Mouse (Mus musculus): ENCODE results near the gene Gnpnat1. TPM values are rescaled to one million over a fixed set of nuclear protein-coding genes. Genes with fewer than 3 reads are reported as not detected.
A peak's percentile ranks its signal among the peaks of the same experiment; 100 is the strongest.

The Gnpnat1 gene
- total RNA-seq, 1 experiment, result 26.8 TPM

DNA sequence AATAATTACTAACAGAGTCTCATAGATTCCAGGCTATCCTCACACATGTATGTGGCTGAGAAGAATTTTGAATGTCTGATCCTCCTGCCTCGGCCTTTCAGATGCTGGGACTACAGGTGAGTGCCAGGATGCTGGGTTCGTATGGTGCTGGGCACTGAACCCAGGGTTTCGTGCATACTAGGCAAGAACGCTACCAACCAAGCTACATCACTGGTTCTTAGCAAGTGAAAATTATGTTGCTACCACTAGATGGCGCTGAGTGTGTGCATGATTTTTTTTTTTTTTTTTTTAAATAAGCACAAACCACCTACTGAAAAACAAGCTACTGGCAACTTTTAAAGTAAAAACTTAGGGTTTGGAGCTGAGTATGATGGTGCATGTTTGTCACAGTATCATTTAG lies 18.5 kb upstream of the Gnpnat1 start:
- DNase-seq (ENCODE audit: low read depth, low spot score), result peak; percentile 52
- H3K4me3 ChIP-seq (ENCODE audit: insufficient read depth in 1 of 2, low read depth in 1 of 2, low read length in 2 of 2, poor library complexity in 1 of 2, severe bottlenecking in 1 of 2), result no peak overlapping the region
- no peaks in the 10 kb centered on the region for H3K36me3 ChIP-seq (ENCODE audit: control insufficient read depth, insufficient read depth, low read length, poor library complexity, severe bottlenecking)
- no peaks in the 10 kb centered on the region for H3K4me1 ChIP-seq (ENCODE audit: control insufficient read depth in 2 of 2, insufficient read depth in 2 of 2, low read length in 2 of 2, poor library complexity in 1 of 2)
- H3K9me3 ChIP-seq (ENCODE audit: control insufficient read depth, insufficient read depth, low read depth, low read length), result no peaks in the 10 kb centered on the region
- peak; percentile 44; the same call in 1 of the 2 replicates for TF ChIP-seq ZC3H11A (IDR thresholded peaks at IDR 0.05; ENCODE audit: borderline replicate concordance, low read depth, low read length)
- peak; percentile 99 for TF ChIP-seq ZNF384 (IDR thresholded peaks at IDR 0.05; ENCODE audit: low read depth, low read length)
- no peak for TF ChIP-seq HCFC1 (IDR thresholded peaks at IDR 0.05; ENCODE audit: borderline replicate concordance, insufficient read depth, low read length)
- TF ChIP-seq CHD2 (IDR thresholded peaks at IDR 0.05; ENCODE audit: low read depth, low read length), result no peak
- peak; percentile 44; the same call in 1 of the 2 replicates for TF ChIP-seq MAFK (IDR thresholded peaks at IDR 0.05; ENCODE audit: insufficient read depth, low read depth, low read length)
- no peak overlapping the region for H3K27ac ChIP-seq (ENCODE audit: insufficient read depth, low read depth, low read length, poor library complexity, severe bottlenecking)
- in situ Hi-C loops (cut with MboI; ENCODE audit: low sequenced_read_pairs in 2 of 2, unreplicated experiment in 2 of 2), result loop anchor here in 1 of 2 experiments (25.0 kb wide), 1 partner anchor 339 kb away; no protein-coding TSS in a partner anchor
- H3K9ac ChIP-seq (ENCODE audit: insufficient read depth, low read depth, low read length, poor library complexity, severe bottlenecking), result no peak overlapping the region

DNA sequence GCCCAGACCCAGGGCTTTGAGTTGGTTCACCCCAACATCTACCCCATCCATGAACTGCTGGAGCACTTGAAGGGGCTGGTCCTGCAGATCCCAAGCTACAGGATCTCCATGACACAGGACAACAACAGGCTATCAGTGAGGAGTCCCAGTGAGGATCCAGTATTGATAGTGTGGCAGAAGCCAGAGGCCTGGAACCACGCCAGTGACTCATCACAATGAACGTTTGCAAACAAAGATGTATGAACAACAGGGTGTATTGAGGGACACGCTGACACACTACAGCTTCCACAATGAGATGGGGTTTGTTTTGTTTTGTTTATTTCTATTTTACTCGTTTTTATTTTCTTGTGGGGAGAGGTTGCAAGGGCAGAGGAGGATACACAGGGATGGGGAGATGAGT lies 17.7 kb upstream of the Gnpnat1 start:
- Histone ChIP-seq H3K36me3 (ENCODE audit: control insufficient read depth, insufficient read depth, low read length, poor library complexity, severe bottlenecking) (no peaks in the 10 kb centered on the region), H3K27ac (ENCODE audit: insufficient read depth, low read depth, low read length, poor library complexity, severe bottlenecking) (no peak overlapping the region), H3K9ac (ENCODE audit: insufficient read depth, low read depth, low read length, poor library complexity, severe bottlenecking) (no peak overlapping the region), H3K9me3 (ENCODE audit: control insufficient read depth, insufficient read depth, low read depth, low read length) (no peaks in the 10 kb centered on the region), H3K4me1 (ENCODE audit: control insufficient read depth in 2 of 2, insufficient read depth in 2 of 2, low read length in 2 of 2, poor library complexity in 1 of 2) (no peaks in the 10 kb centered on the region), H3K4me3 (ENCODE audit: insufficient read depth in 1 of 2, low read depth in 1 of 2, low read length in 2 of 2, poor library complexity in 1 of 2, severe bottlenecking in 1 of 2) (no peak overlapping the region)
- in situ Hi-C loops (cut with MboI; ENCODE audit: low sequenced_read_pairs in 2 of 2, unreplicated experiment in 2 of 2), result loop anchor here in 1 of 2 experiments (25.0 kb wide), 1 partner anchor 340 kb away; no protein-coding TSS in a partner anchor
- DNase-seq (ENCODE audit: low read depth, low spot score), result no peak
- no peak for TF ChIP-seq CHD2 (IDR thresholded peaks at IDR 0.05; ENCODE audit: low read depth, low read length)
- no peak for TF ChIP-seq MAFK (IDR thresholded peaks at IDR 0.05; ENCODE audit: insufficient read depth, low read depth, low read length)
- TF ChIP-seq ZNF384 (IDR thresholded peaks at IDR 0.05; ENCODE audit: low read depth, low read length), result no peak
- TF ChIP-seq HCFC1 (IDR thresholded peaks at IDR 0.05; ENCODE audit: borderline replicate concordance, insufficient read depth, low read length), result no peak
- TF ChIP-seq ZC3H11A (IDR thresholded peaks at IDR 0.05; ENCODE audit: borderline replicate concordance, low read depth, low read length), result no peak

DNA sequence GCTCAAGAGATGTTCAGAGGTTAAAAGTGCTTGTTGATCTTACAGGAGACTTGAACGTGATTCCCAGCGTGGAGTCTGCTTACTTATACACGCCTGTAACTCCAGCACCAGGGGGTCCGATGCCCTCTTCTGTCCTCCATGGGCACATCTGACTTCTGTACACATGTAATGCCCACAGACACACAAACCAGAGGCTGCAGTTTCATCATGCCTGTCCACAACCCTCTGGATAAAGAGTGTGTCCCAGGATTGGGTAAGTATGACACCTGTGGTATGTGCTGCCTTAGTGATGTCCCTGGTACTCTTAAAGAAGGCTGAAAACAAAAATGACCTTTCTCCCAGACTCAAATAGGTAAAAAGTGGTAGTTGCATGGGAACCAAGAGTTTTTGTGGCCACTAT lies 14.6 kb upstream of the Gnpnat1 start:
- no peak for DNase-seq (ENCODE audit: low read depth, low spot score)
- Histone ChIP-seq H3K4me1 (ENCODE audit: control insufficient read depth in 2 of 2, insufficient read depth in 2 of 2, low read length in 2 of 2, poor library complexity in 1 of 2) (no peaks in the 10 kb centered on the region), H3K4me3 (ENCODE audit: insufficient read depth in 1 of 2, low read depth in 1 of 2, low read length in 2 of 2, poor library complexity in 1 of 2, severe bottlenecking in 1 of 2) (no peak overlapping the region), H3K9ac (ENCODE audit: insufficient read depth, low read depth, low read length, poor library complexity, severe bottlenecking) (no peak overlapping the region), H3K27ac (ENCODE audit: insufficient read depth, low read depth, low read length, poor library complexity, severe bottlenecking) (no peak overlapping the region), H3K9me3 (ENCODE audit: control insufficient read depth, insufficient read depth, low read depth, low read length) (no peaks in the 10 kb centered on the region), H3K36me3 (ENCODE audit: control insufficient read depth, insufficient read depth, low read length, poor library complexity, severe bottlenecking) (no peaks in the 10 kb centered on the region)
- in situ Hi-C loops (cut with MboI; ENCODE audit: low sequenced_read_pairs in 2 of 2, unreplicated experiment in 2 of 2), result loop anchor here in 1 of 2 experiments (25.0 kb wide), 1 partner anchor 343 kb away; no protein-coding TSS in a partner anchor
- TF ChIP-seq ZNF384 (IDR thresholded peaks at IDR 0.05; ENCODE audit: low read depth, low read length) (no peak), HCFC1 (IDR thresholded peaks at IDR 0.05; ENCODE audit: borderline replicate concordance, insufficient read depth, low read length) (no peak), CHD2 (IDR thresholded peaks at IDR 0.05; ENCODE audit: low read depth, low read length) (no peak), ZC3H11A (IDR thresholded peaks at IDR 0.05; ENCODE audit: borderline replicate concordance, low read depth, low read length) (no peak)

GRCm38 (mm10) chr14:45418553-45418952 lies 13.8 kb upstream of the Gnpnat1 start:
- TF ChIP-seq HCFC1 (IDR thresholded peaks at IDR 0.05; ENCODE audit: borderline replicate concordance, insufficient read depth, low read length) (no peak), ZC3H11A (IDR thresholded peaks at IDR 0.05; ENCODE audit: borderline replicate concordance, low read depth, low read length) (no peak), MAFK (IDR thresholded peaks at IDR 0.05; ENCODE audit: insufficient read depth, low read depth, low read length) (no peak), CHD2 (IDR thresholded peaks at IDR 0.05; ENCODE audit: low read depth, low read length) (no peak), ZNF384 (IDR thresholded peaks at IDR 0.05; ENCODE audit: low read depth, low read length) (no peak)
- H3K36me3 ChIP-seq (ENCODE audit: control insufficient read depth, insufficient read depth, low read length, poor library complexity, severe bottlenecking), result no peaks in the 10 kb centered on the region
- in situ Hi-C loops (cut with MboI; ENCODE audit: low sequenced_read_pairs in 2 of 2, unreplicated experiment in 2 of 2), result loop anchor here in 1 of 2 experiments (25.0 kb wide), 1 partner anchor 344 kb away; no protein-coding TSS in a partner anchor
- no peak overlapping the region for H3K27ac ChIP-seq (ENCODE audit: insufficient read depth, low read depth, low read length, poor library complexity, severe bottlenecking)
- H3K4me1 ChIP-seq (ENCODE audit: control insufficient read depth in 2 of 2, insufficient read depth in 2 of 2, low read length in 2 of 2, poor library complexity in 1 of 2), result no peaks in the 10 kb centered on the region
- no peaks in the 10 kb centered on the region for H3K9me3 ChIP-seq (ENCODE audit: control insufficient read depth, insufficient read depth, low read depth, low read length)
- no peak overlapping the region for H3K4me3 ChIP-seq (ENCODE audit: insufficient read depth in 1 of 2, low read depth in 1 of 2, low read length in 2 of 2, poor library complexity in 1 of 2, severe bottlenecking in 1 of 2)
- DNase-seq (ENCODE audit: low read depth, low spot score), result no peak
- H3K9ac ChIP-seq (ENCODE audit: insufficient read depth, low read depth, low read length, poor library complexity, severe bottlenecking), result no peak overlapping the region
